Mouse (Mus musculus) macrophage (primary cell): Measurements from ENCODE around the gene Tceanc2. TPM values are rescaled to one million over a fixed set of nuclear protein-coding genes. Genes with fewer than 3 reads are reported as not detected.

ENCODE experiments used
- H3K27ac ChIP-seq: fragments of 350-480 bp; formaldehyde crosslinking; 2 replicates; pipeline ENCODE4 v1.9.0; 2021
- H3K36me3 ChIP-seq: fragments of 350-480 bp; formaldehyde crosslinking; 2 replicates; pipeline ENCODE4 v1.9.0; 2021; ENCODE audit errors: inconsistent target
- H3K4me3 ChIP-seq: fragments of 350-480 bp; formaldehyde crosslinking; 2 replicates; pipeline ENCODE4 v1.9.0; 2021; ENCODE audit errors: inconsistent target
- H3K79me2 ChIP-seq: fragments of 350-480 bp; formaldehyde crosslinking; 2 replicates; pipeline ENCODE4 v1.9.0; 2021; ENCODE audit errors: inconsistent target
- WGBS: methylation state at CpG from one replicate; pipeline ENCODE4 v1.1.7; 2026; ENCODE audit warnings: inconsistent platforms; ENCODE audit not compliant: missing documents; 5-methylcytosine and 5-hydroxymethylcytosine counted together
- polyA plus RNA-seq: library from polyadenylated mRNA; stranded (reverse); fragments of 250-400 nt; gene quantifications from 3 replicates; pipeline ENCODE4 v1.2.4, GENCODE M21; 2018; ENCODE audit warnings: inconsistent platforms

Gene Tceanc2
- polyA plus RNA-seq, 1 experiment from 2014 or later: 65.4 TPM

DNA sequence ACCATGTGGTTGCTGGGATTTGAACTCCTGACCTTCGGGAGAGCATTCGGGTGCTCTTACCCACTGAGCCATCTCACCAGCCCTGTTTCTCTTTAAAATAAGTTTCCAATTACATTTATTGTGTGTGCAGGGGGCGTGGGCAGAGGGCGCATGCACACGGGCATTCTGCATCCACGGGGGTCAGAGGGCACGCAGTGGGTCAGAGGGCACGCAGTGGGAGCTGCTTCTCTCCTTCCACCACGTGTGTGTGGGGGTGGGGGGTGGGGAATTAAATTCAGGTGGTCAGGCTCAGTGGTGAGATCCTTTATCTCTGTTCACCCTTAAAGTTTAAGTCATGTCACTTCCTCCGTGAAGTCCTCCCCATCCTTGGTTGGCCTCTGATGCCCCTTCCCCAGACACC is 80.5 kb downstream of the Tceanc2 start:
- Histone ChIP-seq H3K4me3 (no peak overlapping the region), H3K36me3 (no peaks in the 10 kb centered on the region), H3K27ac (no peak overlapping the region), H3K79me2 (no peaks in the 10 kb centered on the region)
- WGBS: 92% methylated on average over 7 of the region's 10 CpGs

DNA sequence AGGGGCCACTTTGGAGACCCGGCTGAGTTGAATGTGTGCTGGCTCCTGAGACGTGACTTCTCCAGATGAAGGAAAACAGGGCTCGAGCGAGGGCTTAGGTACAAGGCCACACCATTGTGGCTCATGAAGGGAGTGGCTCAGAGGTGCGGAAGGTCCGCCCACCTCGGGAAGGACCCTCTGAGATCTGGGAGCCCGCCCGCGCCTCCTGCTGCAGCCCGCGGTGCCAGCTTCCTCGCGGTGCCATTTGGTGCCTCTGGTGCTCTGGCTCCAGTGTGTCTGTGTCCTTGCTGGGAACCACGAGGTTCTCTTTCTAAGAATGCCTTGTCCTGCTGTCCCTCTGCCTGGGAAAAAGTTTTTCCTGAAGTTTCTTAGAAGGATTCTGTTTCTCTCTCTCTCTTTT is 81.0 kb downstream of the Tceanc2 start:
- WGBS: 72% methylated on average over 15 of the region's 15 CpGs
- no peaks in the 10 kb centered on the region for H3K36me3 ChIP-seq
- H3K27ac ChIP-seq: no peak overlapping the region
- H3K4me3 ChIP-seq: no peak overlapping the region
- H3K79me2 ChIP-seq: no peaks in the 10 kb centered on the region

DNA sequence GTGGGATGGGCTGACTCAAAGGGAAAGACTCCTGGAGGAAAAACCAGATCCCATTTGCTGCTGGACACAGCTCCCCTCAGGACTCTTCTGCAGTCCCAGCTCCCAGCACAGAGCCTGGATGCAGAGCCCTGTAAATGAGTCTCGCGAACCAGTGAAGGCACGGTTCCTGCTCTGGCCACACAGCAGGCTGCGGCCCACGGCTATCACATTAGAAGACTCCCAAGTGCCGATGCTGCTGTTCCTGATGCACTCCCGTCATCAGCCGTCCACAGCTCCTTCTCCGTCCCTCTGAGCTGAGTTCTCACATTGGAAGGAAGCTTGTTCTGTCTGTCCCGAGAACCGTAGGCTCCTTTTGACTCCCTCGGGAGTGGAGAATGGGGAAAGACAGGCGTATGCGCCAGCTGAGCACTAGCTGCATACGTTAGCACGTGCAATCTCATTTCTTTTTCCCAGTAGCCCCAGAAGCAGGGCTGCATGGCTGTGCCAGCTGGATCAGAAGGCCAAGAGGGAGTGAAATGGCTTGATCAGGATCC is 82.0 kb downstream of the Tceanc2 start, which contains the start of gene Cdcp2:
Gene Cdcp2 (plus strand): TSS at position 51 of the 533 bp plus-strand sequence.
- no peak within 1 kb of the TSS for H3K4me3 ChIP-seq
- H3K36me3 ChIP-seq: no peaks in the 10 kb centered on the region
- WGBS: 95% methylated on average over 16 of the region's 16 CpGs
- H3K27ac ChIP-seq: no peak within 1 kb of the TSS
- no peaks in the 10 kb centered on the region for H3K79me2 ChIP-seq

DNA sequence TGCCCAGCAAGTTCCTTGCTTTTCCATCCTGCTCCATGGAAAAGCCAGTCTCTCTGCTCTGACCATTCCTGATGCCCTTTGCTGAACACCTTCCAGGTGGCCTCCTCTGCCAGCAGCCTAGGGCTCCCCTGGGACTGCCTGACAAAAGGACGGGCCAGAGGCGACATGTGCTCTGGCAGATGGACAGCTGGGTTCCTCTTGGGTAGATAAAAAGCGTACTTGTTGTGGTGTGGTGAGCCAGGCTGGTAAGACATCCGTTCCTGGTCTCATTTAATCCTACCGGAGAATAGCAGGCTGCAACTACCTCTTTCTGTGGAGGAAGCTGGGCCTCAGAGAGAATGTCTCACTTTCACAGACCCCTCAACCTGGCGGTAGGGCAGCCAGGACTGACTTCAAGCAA is 82.9 kb downstream of the Tceanc2 start:
- 21% methylated on average over 6 of the region's 6 CpGs for WGBS
- Histone ChIP-seq H3K79me2 (no peaks in the 10 kb centered on the region), H3K36me3 (no peaks in the 10 kb centered on the region), H3K4me3 (no peak overlapping the region), H3K27ac (no peak overlapping the region)

GRCm38 (mm10) chr4:107094484-107095187 is 84.3 kb downstream of the Tceanc2 start:
- no peaks in the 10 kb centered on the region for H3K79me2 ChIP-seq
- H3K4me3 ChIP-seq: no peak overlapping the region
- 69% methylated on average over 9 of the region's 16 CpGs for WGBS
- no peaks in the 10 kb centered on the region for H3K36me3 ChIP-seq
- H3K27ac ChIP-seq: no peak overlapping the region

DNA sequence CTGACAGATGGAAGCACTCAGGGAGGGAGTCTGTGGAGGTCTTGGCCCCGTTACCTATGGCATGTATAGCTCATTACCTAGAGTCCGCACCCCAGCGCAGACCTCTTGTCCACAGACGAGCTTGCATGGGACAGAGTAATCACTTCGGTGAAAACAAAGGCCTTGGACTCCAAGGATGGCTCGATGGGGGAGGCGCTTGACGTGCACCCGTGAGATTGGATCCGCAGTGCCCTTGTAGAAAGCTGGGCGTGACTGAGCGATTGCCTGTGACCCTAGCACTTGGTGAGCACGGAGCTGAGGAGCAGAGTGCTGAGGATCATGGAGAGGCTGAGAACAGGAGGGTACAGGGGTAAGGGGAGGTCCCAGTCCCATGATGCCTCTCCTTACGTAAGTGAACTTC is 87.2 kb downstream of the Tceanc2 start:
- Histone ChIP-seq H3K4me3 (no peak overlapping the region), H3K27ac (no peak overlapping the region), H3K79me2 (no peaks in the 10 kb centered on the region), H3K36me3 (no peaks in the 10 kb centered on the region)
- 92% methylated on average over 14 of the region's 14 CpGs for WGBS

GRCm38 (mm10) chr4:107084858-107085257 is 94.1 kb downstream of the Tceanc2 start:
- Histone ChIP-seq H3K4me3 (no peak overlapping the region), H3K79me2 (no peaks in the 10 kb centered on the region), H3K36me3 (no peaks in the 10 kb centered on the region), H3K27ac (no peak overlapping the region)
- WGBS: 80% methylated on average over 6 of the region's 6 CpGs

DNA sequence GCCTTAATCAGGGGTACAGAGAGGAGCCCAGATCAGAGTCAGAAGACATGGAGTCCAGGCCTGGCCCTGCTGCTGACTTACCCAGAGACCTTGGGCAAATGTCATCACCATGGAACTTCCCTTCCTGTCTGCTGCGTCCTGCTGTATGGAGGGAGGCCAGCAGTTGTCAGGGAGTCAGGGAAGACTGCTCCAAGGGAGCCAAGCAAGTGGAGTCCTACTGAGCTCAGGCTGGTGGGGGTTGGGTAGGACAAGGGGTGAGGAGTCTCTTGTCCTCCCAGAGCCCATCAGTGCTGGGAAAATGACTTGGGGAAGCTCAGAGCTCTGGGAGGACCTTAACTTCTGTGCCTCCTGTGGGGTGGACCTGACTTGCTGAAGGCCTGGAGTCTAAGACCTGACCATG is 94.6 kb downstream of the Tceanc2 start:
- Histone ChIP-seq H3K79me2 (no peaks in the 10 kb centered on the region), H3K36me3 (no peaks in the 10 kb centered on the region), H3K4me3 (no peak overlapping the region), H3K27ac (no peak overlapping the region)
- 63% methylated on average over 1 of the region's 1 CpGs for WGBS

Other genes with a start within 250 kb of the Tceanc2 start
- 27.4 to 36.5 TPM (median 34.4 TPM) in 3 replicates for gene Mrpl37, start 112.2 kb downstream of the Tceanc2 start, polyA plus RNA-seq
- 2.2 to 6.5 TPM (median 3.2 TPM) in 3 replicates for gene Cyb5rl, start 112.1 kb downstream of the Tceanc2 start, polyA plus RNA-seq
- not detected in 3 replicates for gene Cdcp2, start 82.2 kb downstream of the Tceanc2 start, polyA plus RNA-seq
- gene Tmem59, start 717 bp downstream of the Tceanc2 start, polyA plus RNA-seq: 130 to 235 TPM (median 181 TPM) in 3 replicates
- not detected in 3 replicates for gene Ldlrad1, start 30.1 kb upstream of the Tceanc2 start, polyA plus RNA-seq
- gene Lrrc42, start 74.4 kb upstream of the Tceanc2 start, polyA plus RNA-seq: 8.4 to 11.4 TPM (median 10.0 TPM) in 3 replicates
- gene Hspb11, start 74.5 kb upstream of the Tceanc2 start, polyA plus RNA-seq: 16.2 to 43.5 TPM (median 22.6 TPM) in 3 replicates
- gene Dio1, start 128.1 kb upstream of the Tceanc2 start, polyA plus RNA-seq: not detected in 3 replicates
- 33.6 to 49.3 TPM (median 47.6 TPM) in 3 replicates for gene Yipf1, start 135.2 kb upstream of the Tceanc2 start, polyA plus RNA-seq
- 2.8 to 17.6 TPM (median 9.3 TPM) in 3 replicates for gene Ndc1, start 188.7 kb upstream of the Tceanc2 start, polyA plus RNA-seq